Mouse (Mus musculus) forebrain, embryonic 12.5 days (tissue): ENCODE results near the gene Tmem176a. TPM values are rescaled to one million over a fixed set of nuclear protein-coding genes. Genes with fewer than 3 reads are reported as not detected.
A peak's percentile ranks its signal among the peaks of the same experiment; 100 is the strongest.

Source experiments
- ATAC-seq: fragments of 200-750 bp; cut with Nextera tagmentation; 2 replicates; pipeline ENCODE4 v1.8.0; 2017; ENCODE audit warnings: moderate TSS enrichment; ENCODE audit not compliant: low FRiP score
- H3K27ac ChIP-seq: fragments of 300-500 bp; sonication (generic); 2 replicates; pipeline ENCODE4 v1.5.1; 2016; ENCODE audit warnings: mild to moderate bottlenecking
- H3K27me3 ChIP-seq: fragments of 300-500 bp; sonication (generic); 2 replicates; pipeline ENCODE4 v1.6.1; 2016; ENCODE audit warnings: mild to moderate bottlenecking
- H3K36me3 ChIP-seq: fragments of 300-500 bp; sonication (generic); replicated peaks from 2 replicates; pipeline ENCODE4 v1.6.1; 2016; ENCODE audit warnings: mild to moderate bottlenecking
- H3K4me1 ChIP-seq: fragments of 300-500 bp; sonication (generic); 2 replicates; pipeline ENCODE4 v1.6.1; 2016
- H3K4me2 ChIP-seq: fragments of 300-500 bp; sonication (generic); 2 replicates; pipeline ENCODE4 v1.6.1; 2016; ENCODE audit warnings: mild to moderate bottlenecking, moderate library complexity
- H3K4me3 ChIP-seq: fragments of 300-500 bp; sonication (generic); replicated peaks from 2 replicates; pipeline ENCODE4 v1.5.1; 2016; ENCODE audit warnings: mild to moderate bottlenecking
- H3K9ac ChIP-seq: fragments of 300-500 bp; sonication (generic); 2 replicates; pipeline ENCODE4 v1.6.1; 2016; ENCODE audit warnings: mild to moderate bottlenecking
- H3K9me3 ChIP-seq: fragments of 300-500 bp; sonication (generic); 2 replicates; pipeline ENCODE4 v1.6.1; 2016
- WGBS: fragments of 180-500 bp; shearing (Covaris S2); methylation state at CpG from one replicate; pipeline ENCODE4 v1.1.7; 2016; 5-methylcytosine and 5-hydroxymethylcytosine counted together
- polyA plus RNA-seq: library from polyadenylated mRNA; unstranded; fragments of >200 nt; fragmentation: Nextera tagmentation; extraction: Ambion mirVana; gene quantifications from 2 replicates; pipeline ENCODE4 v1.2.1, GENCODE M21; 2016

The Tmem176a gene
- polyA plus RNA-seq, 1 experiment from 2014 or later, result 16.7 TPM

GRCm38 (mm10) chr6:48830241-48830640 is 10.5 kb upstream of the Tmem176a start:
- no peaks in the 10 kb centered on the region for H3K27me3 ChIP-seq
- no peak overlapping the region for H3K27ac ChIP-seq
- H3K9me3 ChIP-seq, result no peaks in the 10 kb centered on the region
- 83% methylated on average over 1 of the region's 1 CpGs for WGBS
- no peak overlapping the region for H3K4me3 ChIP-seq
- H3K4me2 ChIP-seq, result no peak overlapping the region
- no peak for ATAC-seq
- H3K4me1 ChIP-seq, result no peaks in the 10 kb centered on the region
- peaks cover 19% of the 10 kb centered on the region for H3K36me3 ChIP-seq
- H3K9ac ChIP-seq, result no peak overlapping the region

- no peaks in the 10 kb centered on the region for H3K4me1 ChIP-seq
- H3K9me3 ChIP-seq, result no peaks in the 10 kb centered on the region
- no peak overlapping the region for H3K4me3 ChIP-seq
- H3K27ac ChIP-seq, result no peak overlapping the region
- H3K36me3 ChIP-seq, result peaks cover 19% of the 10 kb centered on the region
- 86% methylated on average over 5 of the region's 5 CpGs for WGBS
- no peak for ATAC-seq
- H3K9ac ChIP-seq, result no peak overlapping the region
- H3K27me3 ChIP-seq, result no peaks in the 10 kb centered on the region
- no peak overlapping the region for H3K4me2 ChIP-seq
Measured at GRCm38 (mm10) chr6:48831141-48831540, 9.6 kb upstream of the Tmem176a start.

- Histone ChIP-seq H3K36me3 (peaks cover 19% of the 10 kb centered on the region), H3K9ac (no peak overlapping the region), H3K27ac (no peak overlapping the region), H3K4me3 (no peak overlapping the region), H3K4me1 (no peaks in the 10 kb centered on the region), H3K27me3 (no peaks in the 10 kb centered on the region), H3K9me3 (no peaks in the 10 kb centered on the region), H3K4me2 (no peak overlapping the region)
- 91% methylated on average over 1 of the region's 1 CpGs for WGBS
- ATAC-seq, result no peak
Measured at GRCm38 (mm10) chr6:48832426-48832825, 8.3 kb upstream of the Tmem176a start.

- ATAC-seq, result no peak
- Histone ChIP-seq H3K4me3 (no peak overlapping the region), H3K9ac (no peak overlapping the region), H3K4me1 (no peaks in the 10 kb centered on the region), H3K27me3 (no peaks in the 10 kb centered on the region), H3K9me3 (no peaks in the 10 kb centered on the region), H3K4me2 (no peak overlapping the region), H3K27ac (no peak overlapping the region), H3K36me3 (peaks cover 19% of the 10 kb centered on the region)
- 94% methylated on average over 4 of the region's 4 CpGs for WGBS
Measured at GRCm38 (mm10) chr6:48833515-48833914, 7.2 kb upstream of the Tmem176a start.

GRCm38 (mm10) chr6:48835241-48835640 is 5.5 kb upstream of the Tmem176a start:
- Histone ChIP-seq H3K9me3 (no peaks in the 10 kb centered on the region), H3K4me2 (no peak overlapping the region), H3K27me3 (no peaks in the 10 kb centered on the region), H3K36me3 (peaks cover 19% of the 10 kb centered on the region), H3K27ac (no peak overlapping the region), H3K4me1 (peaks cover 4% of the 10 kb centered on the region), H3K4me3 (no peak overlapping the region), H3K9ac (no peak overlapping the region)
- no peak for ATAC-seq
- WGBS, result 87% methylated on average over 5 of the region's 5 CpGs

GRCm38 (mm10) chr6:48836146-48836545 is 4.6 kb upstream of the Tmem176a start:
- WGBS, result 91% methylated on average over 5 of the region's 5 CpGs
- peaks cover 19% of the 10 kb centered on the region for H3K36me3 ChIP-seq
- ATAC-seq, result no peak

GRCm38 (mm10) chr6:48837516-48837915 is 3.2 kb upstream of the Tmem176a start:
- Histone ChIP-seq H3K4me2 (no peak overlapping the region), H3K36me3 (peaks cover 19% of the 10 kb centered on the region), H3K27me3 (no peaks in the 10 kb centered on the region), H3K4me1 (peaks cover 25% of the 10 kb centered on the region), H3K27ac (no peak overlapping the region), H3K9me3 (no peaks in the 10 kb centered on the region), H3K9ac (no peak overlapping the region), H3K4me3 (no peak overlapping the region)
- ATAC-seq, result no peak
- WGBS, result 83% methylated on average over 7 of the region's 7 CpGs

More at GRCm38 (mm10) chr6:48836146-48836545, 4.6 kb upstream of the Tmem176a start:
- H3K4me3 ChIP-seq, result no peak overlapping the region
- no peak overlapping the region for H3K27ac ChIP-seq
- peaks cover 13% of the 10 kb centered on the region for H3K4me1 ChIP-seq
- H3K9ac ChIP-seq, result no peak overlapping the region
- no peaks in the 10 kb centered on the region for H3K9me3 ChIP-seq
- H3K4me2 ChIP-seq, result no peak overlapping the region
- H3K27me3 ChIP-seq, result no peaks in the 10 kb centered on the region

GRCm38 (mm10) chr6:48838321-48839080 is 2.2 kb upstream of the Tmem176a start:
- Histone ChIP-seq H3K4me2 (0 out of 2 replicates have a peak overlapping the region, but pooled peaks have one; percentile 58), H3K9me3 (no peaks in the 10 kb centered on the region), H3K27ac (no peak overlapping the region), H3K27me3 (no peaks in the 10 kb centered on the region), H3K4me3 (no peak overlapping the region), H3K36me3 (peaks cover 14% of the 10 kb centered on the region), H3K9ac (no peak overlapping the region), H3K4me1 (peaks cover 25% of the 10 kb centered on the region)
- WGBS, result 77% methylated on average over 6 of the region's 6 CpGs
- ATAC-seq, result no peak

- Histone ChIP-seq H3K27me3 (no peaks in the 10 kb centered on the region), H3K4me2 (peak within 1 kb of the TSS; percentile 58), H3K4me3 (peak within 1 kb of the TSS; percentile 38), H3K9me3 (no peaks in the 10 kb centered on the region), H3K4me1 (peaks cover 28% of the 10 kb centered on the region), H3K27ac (peak within 1 kb of the TSS; percentile 88), H3K9ac (peak within 1 kb of the TSS; percentile 51), H3K36me3 (no peaks in the 10 kb centered on the region; the same call in 1 of the 2 replicates)
- 17% methylated on average over 6 of the region's 6 CpGs for WGBS
- peak; percentile 92 for ATAC-seq
Measured at GRCm38 (mm10) chr6:48840973-48841625, 380 bp downstream of the Tmem176a start, which contains the start of gene Tmem176b. TSS of gene Tmem176b (minus strand) at chr6:48841496.

- H3K27ac ChIP-seq, result peak overlapping the region; percentile 88; the same call in 1 of the 2 replicates
- no peaks in the 10 kb centered on the region for H3K9me3 ChIP-seq
- no peaks in the 10 kb centered on the region; the same call in 1 of the 2 replicates for H3K36me3 ChIP-seq
- H3K4me2 ChIP-seq, result peak overlapping the region; percentile 58; the same call in 1 of the 2 replicates
- no peak for ATAC-seq
- WGBS, result 81% methylated on average over 11 of the region's 11 CpGs
- H3K27me3 ChIP-seq, result no peaks in the 10 kb centered on the region
- H3K9ac ChIP-seq, result no peak overlapping the region
- peaks cover 31% of the 10 kb centered on the region for H3K4me1 ChIP-seq
- no peak overlapping the region for H3K4me3 ChIP-seq
Measured at GRCm38 (mm10) chr6:48842111-48842842, 1.6 kb downstream of the Tmem176a start.

- H3K4me3 ChIP-seq, result no peak overlapping the region
- H3K9me3 ChIP-seq, result no peaks in the 10 kb centered on the region
- no peaks in the 10 kb centered on the region for H3K27me3 ChIP-seq
- no peak for ATAC-seq
- H3K27ac ChIP-seq, result no peak overlapping the region
- no peaks in the 10 kb centered on the region for H3K36me3 ChIP-seq
- H3K4me2 ChIP-seq, result no peak overlapping the region
- 76% methylated on average over 4 of the region's 4 CpGs for WGBS
- H3K9ac ChIP-seq, result no peak overlapping the region
- H3K4me1 ChIP-seq, result peaks cover 28% of the 10 kb centered on the region
Measured at GRCm38 (mm10) chr6:48845086-48845485, 4.4 kb downstream of the Tmem176a start.

- Histone ChIP-seq H3K27me3 (no peaks in the 10 kb centered on the region), H3K4me3 (peak overlapping the region; percentile 38), H3K4me1 (peaks cover 7% of the 10 kb centered on the region), H3K9ac (peak overlapping the region; percentile 53), H3K27ac (no peak overlapping the region), H3K36me3 (no peaks in the 10 kb centered on the region), H3K4me2 (peak overlapping the region; percentile 64), H3K9me3 (no peaks in the 10 kb centered on the region)
- under 1% methylated on average over 28 of the region's 29 CpGs for WGBS
- ATAC-seq, result peak; percentile 44; the same call in 1 of the 2 replicates
Measured at GRCm38 (mm10) chr6:48851820-48852491, 11.2 kb downstream of the Tmem176a start.
